Mouse (Mus musculus) liver, adult 2 months (tissue): Measurements from ENCODE around the gene Pabpn1. TPM values are rescaled to one million over a fixed set of nuclear protein-coding genes. Genes with fewer than 3 reads are reported as not detected.

ENCODE experiments used
- DNase-seq: peaks from one replicate; pipeline ENCODE4 v3.0.0-alpha.2; 2011; ENCODE audit warnings: low read depth, low spot score; ENCODE audit errors: extremely low read depth
- H3K27ac ChIP-seq: fragments of 200-500 bp; replicated peaks from 2 replicates; pipeline ENCODE4 v1.5.1; 2012; ENCODE audit warnings: low read depth, mild to moderate bottlenecking, control low read depth, inconsistent platforms, low read length; ENCODE audit not compliant: insufficient read depth
- H3K27me3 ChIP-seq: fragments of 200-500 bp; 2 replicates; pipeline ENCODE4 v1.6.1; 2012; ENCODE audit warnings: mild to moderate bottlenecking, moderate library complexity, low read length, inconsistent platforms; ENCODE audit not compliant: control insufficient read depth, insufficient read depth
- H3K36me3 ChIP-seq: fragments of 200-500 bp; 2 replicates; pipeline ENCODE4 v1.6.1; 2012; ENCODE audit warnings: low read length, inconsistent platforms; ENCODE audit not compliant: control insufficient read depth, insufficient read depth
- H3K4me1 ChIP-seq: fragments of 200-500 bp; 2 replicates; pipeline ENCODE4 v1.6.1; 2011; ENCODE audit warnings: low read length; ENCODE audit not compliant: control insufficient read depth, insufficient read depth
- H3K4me3 ChIP-seq: fragments of 200-500 bp; 2 replicates; pipeline ENCODE4 v1.5.1; 2011; ENCODE audit warnings: low read depth, mild to moderate bottlenecking, control low read depth, low read length, moderate library complexity; ENCODE audit not compliant: insufficient read depth
- H3K79me2 ChIP-seq: fragments of 200-500 bp; 2 replicates; pipeline ENCODE4 v1.6.1; 2012; ENCODE audit warnings: inconsistent platforms, mild to moderate bottlenecking, low read length, moderate library complexity; ENCODE audit not compliant: control insufficient read depth, insufficient read depth
- H3K9ac ChIP-seq: fragments of 200-500 bp; 2 replicates; pipeline ENCODE4 v1.6.1; 2012; ENCODE audit warnings: low read depth, mild to moderate bottlenecking, control low read depth, inconsistent platforms, low read length
- CTCF ChIP-seq: fragments of 200-500 bp; IDR thresholded peaks from 2 replicates; pipeline ENCODE4 v1.5.1; 2011; ENCODE audit warnings: low read depth, low read length, control low read depth
- POLR2A ChIP-seq: fragments of 200-500 bp; IDR thresholded peaks from 2 replicates; pipeline ENCODE4 v1.6.1; 2011; ENCODE audit warnings: low read length, control low read depth; ENCODE audit not compliant: insufficient read depth; ENCODE audit errors: extremely low read depth
- WGBS: fragments of 180-500 bp; shearing (Covaris S2); methylation state at CpG from one replicate; pipeline ENCODE4 v1.1.7; 2018; 5-methylcytosine and 5-hydroxymethylcytosine counted together
- polyA plus RNA-seq: library from polyadenylated mRNA; depleted of rRNA; stranded (reverse); fragments of >200 nt; gene quantifications from 2 replicates; pipeline ENCODE4 v1.2.3, GENCODE M21; 2012
- total RNA-seq: library from RNA; depleted of rRNA; stranded (reverse); fragments of >200 nt; gene quantifications from 2 replicates; pipeline ENCODE4 v1.2.3, GENCODE M21; 2014

The Pabpn1 gene
- total and polyA plus RNA-seq, 2 experiments, result 29.7 to 89.4 TPM

- Histone ChIP-seq H3K27ac (no peak overlapping the region), H3K27me3 (peaks cover 16% of the 10 kb centered on the region), H3K79me2 (no peaks in the 10 kb centered on the region), H3K4me1 (no peaks in the 10 kb centered on the region), H3K4me3 (peak overlapping the region; percentile 20; the same call in 1 of the 2 replicates), H3K9ac (peak overlapping the region; percentile 40; the same call in 1 of the 2 replicates), H3K36me3 (no peaks in the 10 kb centered on the region)
- TF ChIP-seq POLR2A (no peak), CTCF (no peak)
- WGBS, result 2% methylated on average over 57 of the region's 58 CpGs
- no peak for DNase-seq
Observed at GRCm38 (mm10) chr14:54926401-54927158, 34.3 kb downstream of the Pabpn1 start.

DNA sequence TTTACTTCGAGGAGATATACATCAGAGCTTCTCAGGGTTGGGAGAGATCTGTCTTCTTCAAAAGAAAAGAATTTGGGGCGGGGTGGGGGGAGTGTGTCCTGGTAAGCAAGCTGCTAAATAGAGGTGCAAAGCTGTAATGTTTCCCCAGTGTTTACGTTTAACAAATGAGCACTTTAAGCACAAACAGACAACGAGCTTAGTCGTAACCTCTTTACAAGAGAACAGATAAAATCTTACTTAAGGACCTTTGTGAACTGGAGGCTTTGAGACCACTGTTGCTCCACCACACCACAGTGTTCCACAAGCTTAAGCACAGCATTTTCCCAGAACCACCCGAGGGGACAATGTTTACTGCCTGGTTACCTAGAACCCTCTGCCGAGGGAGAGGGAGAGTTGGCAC is 35.0 kb downstream of the Pabpn1 start:
- TF ChIP-seq CTCF, result no peak
- TF ChIP-seq POLR2A, result no peak
- H3K36me3 ChIP-seq, result no peaks in the 10 kb centered on the region
- no peak overlapping the region for H3K9ac ChIP-seq
- WGBS, result 22% methylated on average over 7 of the region's 7 CpGs
- H3K27me3 ChIP-seq, result peaks cover 16% of the 10 kb centered on the region
- no peaks in the 10 kb centered on the region for H3K79me2 ChIP-seq
- H3K27ac ChIP-seq, result no peak overlapping the region
- no peaks in the 10 kb centered on the region for H3K4me1 ChIP-seq
- H3K4me3 ChIP-seq, result no peak overlapping the region
- no peak for DNase-seq

DNA sequence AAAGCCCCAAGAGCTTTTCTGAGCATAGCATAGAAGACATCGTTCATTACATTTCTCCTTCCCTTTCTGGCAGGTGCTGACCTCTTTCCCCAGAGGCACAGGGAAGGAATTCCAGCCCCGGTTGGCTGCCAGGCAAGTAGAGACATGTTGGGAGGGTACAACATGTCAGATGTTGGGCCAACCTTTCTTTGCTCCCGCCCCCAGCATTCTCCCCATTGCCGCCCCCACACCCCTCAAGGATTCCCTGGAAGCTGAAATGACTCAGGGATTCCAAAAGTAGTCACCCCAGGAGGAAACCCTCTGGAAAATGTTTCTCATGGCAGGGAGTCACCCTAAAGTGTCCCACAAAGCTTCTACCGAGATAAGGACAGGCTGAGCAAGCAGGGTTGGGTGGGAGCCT is 37.5 kb downstream of the Pabpn1 start:
- no peak overlapping the region for H3K4me3 ChIP-seq
- no peak for TF ChIP-seq CTCF
- no peaks in the 10 kb centered on the region for H3K79me2 ChIP-seq
- WGBS, result 71% methylated on average over 5 of the region's 5 CpGs
- H3K27ac ChIP-seq, result no peak overlapping the region
- DNase-seq, result no peak
- H3K27me3 ChIP-seq, result peaks cover 16% of the 10 kb centered on the region
- no peaks in the 10 kb centered on the region for H3K4me1 ChIP-seq
- no peaks in the 10 kb centered on the region for H3K36me3 ChIP-seq
- no peak overlapping the region for H3K9ac ChIP-seq

GRCm38 (mm10) chr14:54930431-54930830 is 38.1 kb downstream of the Pabpn1 start:
- 26% methylated on average over 2 of the region's 2 CpGs for WGBS

GRCm38 (mm10) chr14:54932645-54933150 is 40.4 kb downstream of the Pabpn1 start, which contains the start of gene Il25:
TSS of gene Il25 (plus strand) at chr14:54932695.
- Histone ChIP-seq H3K9ac (no peak within 1 kb of the TSS), H3K36me3 (no peaks in the 10 kb centered on the region), H3K4me3 (no peak within 1 kb of the TSS), H3K79me2 (no peaks in the 10 kb centered on the region), H3K27me3 (0 out of 2 replicates have a peak, but pooled peaks cover 2% of the 10 kb centered on the region), H3K4me1 (no peaks in the 10 kb centered on the region), H3K27ac (no peak within 1 kb of the TSS)
- no peak for DNase-seq
- 65% methylated on average over 6 of the region's 6 CpGs for WGBS
- TF ChIP-seq POLR2A, result no peak
- no peak for TF ChIP-seq CTCF

More at GRCm38 (mm10) chr14:54930431-54930830, 38.1 kb downstream of the Pabpn1 start:
- DNase-seq, result no peak
- H3K79me2 ChIP-seq, result no peaks in the 10 kb centered on the region
- H3K4me1 ChIP-seq, result no peaks in the 10 kb centered on the region
- no peaks in the 10 kb centered on the region for H3K36me3 ChIP-seq
- peaks cover 16% of the 10 kb centered on the region for H3K27me3 ChIP-seq
- no peak overlapping the region for H3K9ac ChIP-seq
- H3K27ac ChIP-seq, result no peak overlapping the region
- no peak overlapping the region for H3K4me3 ChIP-seq
- TF ChIP-seq CTCF (no peak), POLR2A (no peak)
